Mouse (Mus musculus): ENCODE results near the gene Snrnp27.

DNA sequence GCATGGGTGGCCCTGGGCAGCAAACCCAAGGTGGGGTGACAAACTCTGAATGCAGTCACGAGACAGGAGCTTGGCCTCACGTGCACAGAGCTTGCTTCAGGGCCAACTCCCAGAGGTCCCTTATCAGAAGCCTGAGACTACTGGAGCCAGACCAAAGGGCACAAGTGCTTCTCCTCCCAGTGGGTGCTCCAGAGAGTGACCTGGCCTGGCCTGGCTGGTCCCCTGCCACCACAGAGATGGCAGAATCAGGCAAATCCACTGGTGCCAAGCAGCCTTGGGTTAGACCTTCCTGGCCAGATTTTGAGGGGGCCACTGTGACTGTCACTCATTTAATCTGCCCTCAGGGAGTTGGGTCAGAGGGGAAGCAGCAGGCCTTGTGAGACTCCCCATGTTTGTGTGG lies 47.8 kb downstream of the Snrnp27 start:
- TF ChIP-seq CTCF (IDR thresholded peaks at IDR 0.05; ENCODE audit: borderline replicate concordance, insufficient read depth, low read length): no peak
- no peak for TF ChIP-seq POLR2A (IDR thresholded peaks at IDR 0.05; ENCODE audit: low read depth, low read length)

Data from embryonic fibroblast, embryonic 13.5 days (primary cell).